Mouse (Mus musculus) spleen, postnatal 36 days (tissue): Measurements from ENCODE around the gene Zfp711.

ENCODE experiments used
- DNase-seq, 2 experiments: peaks; one replicate each; pipeline ENCODE4 v3.0.0; 2022; ENCODE audit warnings: low spot score in 2 of 2, mixed read lengths in 1 of 2

Gene Zfp711

DNA sequence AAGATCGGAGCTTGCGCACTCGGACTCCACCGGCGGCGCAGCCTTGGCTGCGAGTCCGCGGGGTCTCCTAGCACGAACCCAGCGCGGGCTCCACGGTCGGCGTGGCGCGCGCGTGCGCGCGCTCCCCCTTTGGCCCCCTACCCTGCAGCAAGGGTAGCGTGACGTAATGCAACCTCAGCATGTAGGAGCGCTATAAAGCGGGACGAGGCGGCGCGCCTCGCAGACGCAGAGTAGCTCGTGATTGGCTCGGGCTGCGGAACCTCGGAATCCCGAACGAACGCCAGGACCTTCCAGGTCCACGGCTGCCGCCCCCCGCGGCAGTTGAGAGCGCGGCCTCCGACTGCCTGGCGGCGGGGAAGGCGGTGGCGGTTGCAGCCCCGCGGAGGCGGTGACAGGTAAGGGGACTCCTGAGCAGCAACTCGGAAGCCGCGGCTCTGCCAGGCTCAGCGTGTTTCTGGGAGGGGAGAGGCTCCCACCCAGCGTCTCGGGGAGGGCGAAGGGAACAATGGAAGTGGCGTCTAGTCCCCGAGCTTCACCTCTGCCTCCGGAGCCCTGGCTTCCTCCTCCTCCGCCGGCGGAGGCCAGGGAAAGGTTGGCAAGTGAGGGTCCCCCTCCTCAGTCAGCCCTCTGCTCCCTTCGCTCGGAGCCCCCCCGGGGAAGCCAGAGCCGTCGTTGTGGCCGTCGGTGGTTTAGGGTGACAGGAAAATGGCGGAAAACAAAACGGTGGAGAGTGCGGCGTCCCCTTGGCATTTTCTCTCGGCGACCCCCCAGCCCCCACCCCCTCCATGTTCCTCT is at the start of gene Zfp711:
Gene Zfp711 (plus strand): TSS at position 16 of the 795 bp plus-strand sequence.
- no peak for DNase-seq

DNA sequence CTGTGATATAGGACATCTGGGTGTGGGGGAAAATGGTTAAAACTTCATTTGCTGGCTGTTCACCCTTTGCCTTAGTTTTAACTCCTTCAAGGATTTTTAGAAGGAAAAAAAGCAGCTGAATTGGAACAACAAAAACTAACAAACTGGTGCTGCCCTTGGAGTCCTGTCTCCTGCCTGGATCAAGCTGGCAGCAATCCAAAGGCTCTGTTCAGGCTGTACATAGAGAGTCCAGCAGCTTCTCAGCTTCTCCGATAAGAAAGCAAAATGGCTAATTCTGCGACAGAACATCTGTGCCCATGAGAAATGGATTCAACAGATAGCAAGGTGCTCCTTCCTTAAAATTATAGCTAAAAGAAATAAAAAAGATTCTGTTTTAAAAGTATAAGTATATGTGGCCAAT is 32.6 kb upstream of the Zfp711 start:
- DNase-seq = no peak

- no peak for DNase-seq
Observed at GRCm38 (mm10) chrX:112601306-112602120, 1.2 kb downstream of the Zfp711 start.

DNA sequence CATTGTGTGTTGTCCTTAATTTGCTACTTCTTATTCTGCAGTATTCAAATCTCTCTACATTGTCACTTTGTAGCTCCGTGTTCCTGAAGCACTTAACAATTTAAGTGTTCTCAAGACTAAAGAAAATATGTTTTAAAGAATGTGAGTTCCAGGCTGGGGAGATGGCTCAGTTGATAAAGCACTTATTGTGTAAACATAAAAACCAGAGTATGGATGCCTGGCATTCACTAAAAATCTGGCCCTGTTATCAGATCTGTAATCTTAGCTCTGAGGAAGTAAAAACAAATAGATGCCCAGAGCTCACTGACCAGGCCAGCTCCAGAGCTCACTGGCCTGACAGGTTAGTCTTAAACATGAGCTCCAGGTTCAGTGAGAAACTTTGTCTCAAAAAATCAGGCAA is 75.2 kb downstream of the Zfp711 start:
- DNase-seq = no peak

DNA sequence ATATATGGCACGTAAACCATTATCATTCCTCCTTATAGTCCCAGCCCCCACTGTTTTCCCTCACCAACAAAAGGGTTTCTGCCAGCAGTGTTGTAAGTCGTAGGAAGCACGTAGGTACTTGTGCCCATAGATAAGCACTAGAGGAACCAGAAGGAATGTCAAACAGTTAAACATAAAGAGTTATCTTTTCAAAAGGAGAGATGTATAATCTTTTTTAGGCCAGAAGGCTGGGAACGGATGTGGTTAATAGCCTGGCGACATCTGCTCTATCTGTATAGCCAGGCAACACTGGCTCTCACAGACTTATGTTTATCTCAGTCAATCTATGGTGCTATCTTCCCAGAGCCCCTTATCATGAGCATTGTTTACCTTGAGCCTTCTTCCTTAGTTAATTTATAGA is 80.3 kb downstream of the Zfp711 start:
- DNase-seq = no peak
